Mouse (Mus musculus) MEL (cell line): Measurements from ENCODE around the gene Fam20c. TPM values are rescaled to one million over a fixed set of nuclear protein-coding genes. Genes with fewer than 3 reads are reported as not detected.

Experiments used
- DNase-seq: peaks from one replicate; pipeline ENCODE4 v3.0.0; 2011; ENCODE audit warnings: low read depth, low spot score
- H3K27ac ChIP-seq: 2 replicates; pipeline ENCODE4 v1.5.1; 2012; ENCODE audit warnings: low read depth, mild to moderate bottlenecking, control low read depth, low read length, moderate library complexity; ENCODE audit not compliant: control insufficient read depth
- H3K27me3 ChIP-seq, 2 experiments: fragments of 150-350 bp in 1 of 2; sonication (generic) in 1 of 2; 2 replicates each; pipeline ENCODE4 v1.6.1; 2012; ENCODE audit warnings: low read length in 2 of 2, mild to moderate bottlenecking in 2 of 2, improper control_type of control experiment in 1 of 2, moderate library complexity in 1 of 2; ENCODE audit not compliant: insufficient read depth in 2 of 2, control insufficient read depth in 1 of 2
- H3K36me3 ChIP-seq, 2 experiments: 2 replicates each; pipeline ENCODE4 v1.6.1; 2012 to 2014; ENCODE audit warnings: low read length in 2 of 2, improper control_type of control experiment in 1 of 2, inconsistent platforms in 1 of 2, mild to moderate bottlenecking in 1 of 2; ENCODE audit not compliant: insufficient read depth in 2 of 2, control insufficient read depth in 1 of 2
- H3K4me1 ChIP-seq, 2 experiments: fragments of 150-350 bp in 1 of 2; sonication (generic) in 1 of 2; 2 replicates each; pipeline ENCODE4 v1.6.1; 2012; ENCODE audit warnings: low read length in 2 of 2, improper control_type of control experiment in 1 of 2, mild to moderate bottlenecking in 1 of 2; ENCODE audit not compliant: insufficient read depth in 2 of 2, control insufficient read depth in 1 of 2
- H3K4me3 ChIP-seq, 2 experiments: fragments of 150-350 bp in 1 of 2; sonication (generic) in 1 of 2; 2 replicates each; pipeline ENCODE4 v1.5.1; 2012; ENCODE audit warnings: low read depth in 2 of 2, low read length in 2 of 2, mild to moderate bottlenecking in 2 of 2, moderate library complexity in 2 of 2, control low read depth in 1 of 2, improper control_type of control experiment in 1 of 2; ENCODE audit not compliant: control insufficient read depth in 1 of 2, insufficient read depth in 1 of 2
- H3K79me2 ChIP-seq: 2 replicates; pipeline ENCODE4 v1.6.1; 2012; ENCODE audit warnings: mild to moderate bottlenecking, low read length, moderate library complexity; ENCODE audit not compliant: control insufficient read depth, poor library complexity, insufficient read depth
- H3K9ac ChIP-seq: 2 replicates; pipeline ENCODE4 v1.6.1; 2012; ENCODE audit warnings: low read depth, mild to moderate bottlenecking, control low read depth, low read length, moderate library complexity; ENCODE audit not compliant: control insufficient read depth, poor library complexity, severe bottlenecking
- H3K9me3 ChIP-seq: fragments of 150-350 bp; sonication (generic); replicated peaks from 2 replicates; pipeline ENCODE4 v1.6.1; 2012; ENCODE audit warnings: mild to moderate bottlenecking, low read length, improper control_type of control experiment, moderate library complexity; ENCODE audit not compliant: insufficient read depth
- BHLHE40 ChIP-seq: IDR thresholded peaks from 2 replicates; pipeline ENCODE4 v1.6.1; 2012; ENCODE audit warnings: low read depth, mild to moderate bottlenecking, inconsistent platforms, low read length, improper control_type of control experiment, borderline replicate concordance
- CHD1 ChIP-seq: IDR thresholded peaks from 2 replicates; pipeline ENCODE4 v1.6.1; 2012; ENCODE audit warnings: low read depth, mild to moderate bottlenecking, inconsistent platforms, low read length, improper control_type of control experiment
- CTCF ChIP-seq, 3 experiments: IDR thresholded peaks in 2 of 3; conservative IDR thresholded peaks in 1 of 3; 2 replicates each; pipeline ENCODE4 v1.5.1; 2011 to 2012; ENCODE audit warnings: low read length in 3 of 3, low read depth in 2 of 3, mild to moderate bottlenecking in 2 of 3, improper control_type of control experiment in 1 of 3, inconsistent platforms in 1 of 3, mixed read lengths in 1 of 3, moderate library complexity in 1 of 3; ENCODE audit not compliant: control insufficient read depth in 1 of 3, insufficient read depth in 1 of 3, poor library complexity in 1 of 3, severe bottlenecking in 1 of 3
- ELF1 ChIP-seq: IDR thresholded peaks from 2 replicates; pipeline ENCODE4 v1.6.1; 2014; ENCODE audit warnings: low read depth, mild to moderate bottlenecking, inconsistent platforms, low read length, improper control_type of control experiment, moderate library complexity
- EP300 ChIP-seq, 2 experiments: IDR thresholded peaks; 2 replicates each; pipeline ENCODE4 v1.6.1; 2011; ENCODE audit warnings: improper control_type of control experiment in 2 of 2, low read length in 2 of 2, low read depth in 1 of 2, mild to moderate bottlenecking in 1 of 2
- ETS1 ChIP-seq: IDR thresholded peaks from 2 replicates; pipeline ENCODE4 v1.6.1; 2012; ENCODE audit warnings: low read depth, mild to moderate bottlenecking, inconsistent platforms, low read length, improper control_type of control experiment, moderate library complexity
- GATA1 ChIP-seq: IDR thresholded peaks from 2 replicates; pipeline ENCODE4 v1.6.1; 2011; ENCODE audit warnings: low read depth, low read length, improper control_type of control experiment
- HCFC1 ChIP-seq: IDR thresholded peaks from 2 replicates; pipeline ENCODE4 v1.6.1; 2012; ENCODE audit warnings: low read depth, mild to moderate bottlenecking, inconsistent platforms, low read length, improper control_type of control experiment, moderate library complexity
- JUND ChIP-seq: IDR thresholded peaks from 2 replicates; pipeline ENCODE4 v1.6.1; 2011; ENCODE audit warnings: low read depth, mild to moderate bottlenecking, improper control_type of control experiment, low read length
- MAX ChIP-seq: IDR thresholded peaks from 2 replicates; pipeline ENCODE4 v1.6.1; 2011; ENCODE audit warnings: low read length, improper control_type of control experiment
- MAZ ChIP-seq: IDR thresholded peaks from 2 replicates; pipeline ENCODE4 v1.6.1; 2012; ENCODE audit warnings: low read depth, mild to moderate bottlenecking, inconsistent platforms, low read length, improper control_type of control experiment
- MEF2A ChIP-seq: IDR thresholded peaks from 2 replicates; pipeline ENCODE4 v1.6.1; 2014; ENCODE audit warnings: low read depth, mild to moderate bottlenecking, inconsistent platforms, low read length, improper control_type of control experiment; ENCODE audit not compliant: poor library complexity, insufficient replicate concordance, severe bottlenecking; ENCODE audit errors: extremely low read depth
- NELFE ChIP-seq: IDR thresholded peaks from 2 replicates; pipeline ENCODE4 v1.6.1; 2011; ENCODE audit warnings: low read depth, low read length, improper control_type of control experiment
- NRF1 ChIP-seq: IDR thresholded peaks from 2 replicates; pipeline ENCODE4 v1.6.1; 2014; ENCODE audit warnings: low read depth, mild to moderate bottlenecking, inconsistent platforms, low read length, improper control_type of control experiment, moderate library complexity; ENCODE audit not compliant: poor library complexity, insufficient read depth, severe bottlenecking
- POLR2A ChIP-seq, 2 experiments: IDR thresholded peaks; 2 replicates each; pipeline ENCODE4 v1.6.1; 2011 to 2012; ENCODE audit warnings: low read length in 2 of 2, mild to moderate bottlenecking in 2 of 2, control low read depth in 1 of 2, improper control_type of control experiment in 1 of 2, low read depth in 1 of 2, moderate library complexity in 1 of 2; ENCODE audit not compliant: control insufficient read depth in 1 of 2, insufficient read depth in 1 of 2, poor library complexity in 1 of 2
- POLR2AphosphoS5 ChIP-seq: IDR thresholded peaks from 2 replicates; pipeline ENCODE4 v1.6.1; 2012; ENCODE audit warnings: low read depth, borderline replicate concordance, mild to moderate bottlenecking, inconsistent platforms, low read length, moderate library complexity, mixed read lengths
- RAD21 ChIP-seq: IDR thresholded peaks from 2 replicates; pipeline ENCODE4 v1.6.1; 2011; ENCODE audit warnings: mild to moderate bottlenecking, low read depth, low read length, improper control_type of control experiment
- RCOR1 ChIP-seq: IDR thresholded peaks from 2 replicates; pipeline ENCODE4 v1.6.1; 2012; ENCODE audit warnings: low read depth, mild to moderate bottlenecking, inconsistent platforms, low read length, improper control_type of control experiment
- SIN3A ChIP-seq: IDR thresholded peaks from 2 replicates; pipeline ENCODE4 v1.6.1; 2012; ENCODE audit warnings: low read length, improper control_type of control experiment, inconsistent platforms
- TBP ChIP-seq: IDR thresholded peaks from 2 replicates; pipeline ENCODE4 v1.8.0; 2011; ENCODE audit warnings: low read depth, low read length, improper control_type of control experiment
- TCF12 ChIP-seq: IDR thresholded peaks from 2 replicates; pipeline ENCODE4 v1.6.1; 2014; ENCODE audit warnings: low read depth, mild to moderate bottlenecking, inconsistent platforms, low read length, improper control_type of control experiment, moderate library complexity
- USF1 ChIP-seq: IDR thresholded peaks from 2 replicates; pipeline ENCODE4 v1.6.1; 2014; ENCODE audit warnings: low read depth, mild to moderate bottlenecking, inconsistent platforms, low read length, improper control_type of control experiment, moderate library complexity
- ZC3H11A ChIP-seq: IDR thresholded peaks from 2 replicates; pipeline ENCODE4 v1.6.1; 2012; ENCODE audit warnings: low read depth, mild to moderate bottlenecking, inconsistent platforms, low read length, improper control_type of control experiment
- ZKSCAN1 ChIP-seq: IDR thresholded peaks from 2 replicates; pipeline ENCODE4 v1.6.1; 2012; ENCODE audit warnings: low read depth, mild to moderate bottlenecking, inconsistent platforms, low read length, improper control_type of control experiment, moderate library complexity
- ZNF384 ChIP-seq: IDR thresholded peaks from 2 replicates; pipeline ENCODE4 v1.6.1; 2012; ENCODE audit warnings: low read depth, mild to moderate bottlenecking, inconsistent platforms, low read length, improper control_type of control experiment
- polyA plus RNA-seq, 2 experiments: library from polyadenylated mRNA; stranded (reverse) in 1 of 2; unstranded in 1 of 2; fragments of >175 nt in 1 of 2; fragments of >200 nt in 1 of 2; gene quantifications; 2 replicates each; pipeline versions ENCODE4 v1.2.1 to v1.2.4; 2012; ENCODE audit warnings: low replicate concordance in 2 of 2, low read depth in 1 of 2; ENCODE audit not compliant: insufficient read length in 2 of 2, insufficient read depth in 1 of 2, missing spikeins in 1 of 2
- total RNA-seq: library from RNA; depleted of rRNA; stranded (reverse); fragments of 300-350 nt; gene quantifications from 2 replicates; pipeline ENCODE4 v1.2.3, GENCODE M21; 2012

Fam20c gene
- total and polyA plus RNA-seq, 3 experiments, result not detected

GRCm38 (mm10) chr5:138758533-138758932 is 4.2 kb downstream of the Fam20c start:
- Histone ChIP-seq H3K9me3 (no peaks in the 10 kb centered on the region), H3K4me3 (no peak overlapping the region), H3K4me1 (no peaks in the 10 kb centered on the region), H3K36me3 (no peaks in the 10 kb centered on the region), H3K27ac (no peak overlapping the region), H3K79me2 (no peaks in the 10 kb centered on the region), H3K9ac (no peak overlapping the region), H3K27me3 (no peaks in the 10 kb centered on the region)
- no peak for DNase-seq
- no peak for TF ChIP-seq CHD1
- no peak for TF ChIP-seq HCFC1
- TF ChIP-seq USF1, result no peak
- no peak for TF ChIP-seq MAX
- no peak for TF ChIP-seq MAZ
- TF ChIP-seq NELFE, result no peak
- TF ChIP-seq NRF1, result no peak

GRCm38 (mm10) chr5:138761836-138762334 is 7.6 kb downstream of the Fam20c start:
- H3K36me3 ChIP-seq, result no peaks in the 10 kb centered on the region
- TF ChIP-seq EP300 (IDR thresholded peaks at IDR 0.05; ENCODE audit: low read depth in 1 of 2, low read length in 2 of 2) (no peak), ELF1 (no peak), ZKSCAN1 (no peak), RCOR1 (no peak), RAD21 (no peak), TBP (no peak), NRF1 (no peak), ZNF384 (no peak), CTCF (IDR thresholded peaks at IDR 0.05 in 2 of 3, conservative IDR thresholded peaks at IDR 0.05 in 1 of 3; ENCODE audit: control insufficient read depth in 1 of 3, insufficient read depth in 1 of 3, low read depth in 2 of 3, low read length in 3 of 3, poor library complexity in 1 of 3, severe bottlenecking in 1 of 3) (no peak)

GRCm38 (mm10) chr5:138762361-138762760 is 8.0 kb downstream of the Fam20c start:
- no peak overlapping the region for H3K4me3 ChIP-seq
- no peaks in the 10 kb centered on the region for H3K4me1 ChIP-seq
- no peak overlapping the region for H3K27ac ChIP-seq
- no peaks in the 10 kb centered on the region for H3K36me3 ChIP-seq
- TF ChIP-seq BHLHE40 (no peak), POLR2A (IDR thresholded peaks at IDR 0.05; ENCODE audit: control insufficient read depth in 1 of 2, insufficient read depth in 1 of 2, low read depth in 1 of 2, low read length in 2 of 2, poor library complexity in 1 of 2) (no peak), ZNF384 (no peak), TCF12 (no peak), JUND (no peak), RCOR1 (no peak), MAX (no peak), ZC3H11A (no peak), MAZ (no peak), TBP (no peak), GATA1 (no peak), MEF2A (no peak), ETS1 (no peak), SIN3A (no peak), POLR2AphosphoS5 (no peak), HCFC1 (no peak)
- H3K79me2 ChIP-seq, result no peaks in the 10 kb centered on the region
- no peaks in the 10 kb centered on the region for H3K27me3 ChIP-seq
- no peak for DNase-seq
- no peaks in the 10 kb centered on the region for H3K9me3 ChIP-seq
- H3K9ac ChIP-seq, result no peak overlapping the region

More at GRCm38 (mm10) chr5:138761836-138762334, 7.6 kb downstream of the Fam20c start:
- Histone ChIP-seq H3K4me3 (no peak overlapping the region), H3K4me1 (no peaks in the 10 kb centered on the region), H3K79me2 (no peaks in the 10 kb centered on the region), H3K9me3 (no peaks in the 10 kb centered on the region), H3K27ac (no peak overlapping the region), H3K9ac (no peak overlapping the region), H3K27me3 (no peaks in the 10 kb centered on the region)
- no peak for DNase-seq
